Mouse (Mus musculus): ENCODE measurements around the gene Ffar4. TPM values are rescaled to one million over a fixed set of nuclear protein-coding genes. Genes with fewer than 3 reads are reported as not detected.

Gene Ffar4
- 0.26 and 0.31 TPM in 2 replicates for polyA plus RNA-seq (2012; rRNA removed)

DNA sequence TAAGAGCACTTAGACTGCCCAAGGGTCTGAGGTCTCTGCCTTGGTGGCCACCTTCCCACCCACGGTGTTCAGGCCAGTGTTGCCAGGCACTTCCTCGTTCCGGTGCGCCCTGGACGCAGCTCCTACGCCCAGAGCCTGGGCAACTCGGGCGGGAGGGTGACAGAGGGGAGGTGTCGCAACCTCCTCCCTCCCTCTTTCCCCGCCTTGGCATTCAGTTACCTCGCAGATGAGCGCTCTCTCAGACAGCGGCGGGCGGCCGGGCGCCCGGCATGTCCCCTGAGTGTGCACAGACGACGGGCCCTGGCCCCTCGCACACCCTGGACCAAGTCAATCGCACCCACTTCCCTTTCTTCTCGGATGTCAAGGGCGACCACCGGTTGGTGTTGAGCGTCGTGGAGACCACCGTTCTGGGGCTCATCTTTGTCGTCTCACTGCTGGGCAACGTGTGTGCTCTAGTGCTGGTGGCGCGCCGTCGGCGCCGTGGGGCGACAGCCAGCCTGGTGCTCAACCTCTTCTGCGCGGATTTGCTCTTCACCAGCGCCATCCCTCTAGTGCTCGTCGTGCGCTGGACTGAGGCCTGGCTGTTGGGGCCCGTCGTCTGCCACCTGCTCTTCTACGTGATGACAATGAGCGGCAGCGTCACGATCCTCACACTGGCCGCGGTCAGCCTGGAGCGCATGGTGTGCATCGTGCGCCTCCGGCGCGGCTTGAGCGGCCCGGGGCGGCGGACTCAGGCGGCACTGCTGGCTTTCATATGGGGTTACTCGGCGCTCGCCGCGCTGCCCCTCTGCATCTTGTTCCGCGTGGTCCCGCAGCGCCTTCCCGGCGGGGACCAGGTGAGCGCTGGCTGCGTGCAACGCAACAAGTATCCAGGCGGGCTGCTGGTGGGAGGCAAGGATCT is at the start of gene Ffar4:
Gene Ffar4, plus strand, starts transcription at position 214 of the 901 bp plus-strand sequence.

DNA sequence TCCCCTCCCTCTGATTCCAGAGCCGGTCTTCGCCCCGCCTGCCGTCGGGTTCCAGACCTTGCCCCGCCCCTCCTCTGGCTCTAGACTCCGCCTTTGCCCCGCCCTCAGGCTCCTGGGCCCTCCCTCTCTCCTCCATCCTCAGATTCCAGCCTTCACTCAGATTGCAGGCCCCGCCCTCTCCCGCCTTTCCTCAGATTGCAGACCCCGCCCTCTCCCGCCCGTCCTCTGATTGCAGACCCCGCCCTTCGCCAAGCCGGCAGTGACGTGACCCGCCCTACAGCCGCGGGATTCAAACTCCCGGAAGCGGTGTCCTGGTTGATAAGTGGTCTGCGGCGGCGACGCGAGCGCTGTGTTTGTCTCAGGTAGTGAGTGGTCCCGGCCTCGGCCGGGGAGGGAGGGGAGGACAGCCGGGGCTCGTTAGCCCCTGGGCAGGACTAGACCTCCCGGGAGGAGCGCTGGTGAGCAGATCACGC is 42.1 kb upstream of the Ffar4 start, which contains the start of gene Cep55:
Gene Cep55, plus strand, starts transcription at position 292 of the 473 bp plus-strand sequence.

DNA sequence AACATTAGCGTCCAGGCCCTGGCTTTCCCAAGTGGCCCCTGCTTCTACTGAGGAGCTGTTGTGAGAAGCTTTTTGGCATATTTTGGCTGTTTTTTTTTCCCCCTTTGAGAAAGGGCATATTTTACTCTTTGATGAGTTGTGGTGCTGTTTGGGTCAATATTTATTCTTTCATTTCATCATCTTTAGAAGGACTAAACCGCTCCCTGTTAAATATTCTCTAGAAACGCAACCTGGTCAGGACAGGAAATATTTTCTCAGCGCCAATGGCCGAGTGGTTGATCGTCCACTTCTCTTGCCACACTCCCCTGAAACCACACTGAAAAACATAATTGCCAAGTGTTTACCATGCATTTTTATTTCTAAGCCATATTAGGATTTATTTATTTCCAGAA is 28.3 kb downstream of the Ffar4 start, which contains the start of gene Rbp4:
Gene Rbp4, minus strand, starts transcription at position 63 of the 392 bp plus-strand sequence.

DNA sequence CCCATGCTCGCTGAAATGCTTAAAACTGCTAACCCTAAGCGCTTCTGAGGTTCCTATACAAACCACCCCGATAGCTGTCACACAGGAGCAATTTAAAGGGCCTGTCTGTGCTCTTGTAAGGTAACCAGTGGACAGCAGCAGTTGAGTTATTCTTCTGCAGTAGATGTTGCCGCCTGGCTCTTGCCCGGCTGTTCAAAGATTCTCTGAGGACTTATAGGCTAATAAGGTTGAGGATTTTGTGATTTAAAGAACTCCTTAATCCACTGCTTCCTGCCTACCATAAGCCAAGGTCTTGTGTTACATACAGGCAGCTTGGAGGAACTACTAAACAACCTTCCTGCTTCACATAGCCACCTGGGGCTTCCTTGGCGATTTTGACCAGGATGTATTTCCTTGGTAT is 35.6 kb downstream of the Ffar4 start, which contains the start of gene Pde6c:
Gene Pde6c, plus strand, starts transcription at position 301 of the 400 bp plus-strand sequence.

Other genes with a start within 250 kb of the Ffar4 start
- 5.8 and 7.2 TPM in 2 replicates for gene Myof, start 53.5 kb upstream of the Ffar4 start, polyA plus RNA-seq (2012; rRNA removed)
- 5.0 and 5.5 TPM in 2 replicates for gene Cep55, start 42.1 kb upstream of the Ffar4 start, polyA plus RNA-seq (2012; rRNA removed)
- 2.3 and 4.4 TPM in 2 replicates for gene Rbp4, start 28.2 kb downstream of the Ffar4 start, polyA plus RNA-seq (2012; rRNA removed)
- 0.05 and 0.16 TPM in 2 replicates for gene Pde6c, start 35.7 kb downstream of the Ffar4 start, polyA plus RNA-seq (2012; rRNA removed)
- gene Fra10ac1, start 127.1 kb downstream of the Ffar4 start, polyA plus RNA-seq (2012; rRNA removed) = 32.6 and 33.7 TPM in 2 replicates
- gene Lgi1, start 167.5 kb downstream of the Ffar4 start, polyA plus RNA-seq (2012; rRNA removed) = 23.5 and 25.4 TPM in 2 replicates